In the genomic region with DNA sequence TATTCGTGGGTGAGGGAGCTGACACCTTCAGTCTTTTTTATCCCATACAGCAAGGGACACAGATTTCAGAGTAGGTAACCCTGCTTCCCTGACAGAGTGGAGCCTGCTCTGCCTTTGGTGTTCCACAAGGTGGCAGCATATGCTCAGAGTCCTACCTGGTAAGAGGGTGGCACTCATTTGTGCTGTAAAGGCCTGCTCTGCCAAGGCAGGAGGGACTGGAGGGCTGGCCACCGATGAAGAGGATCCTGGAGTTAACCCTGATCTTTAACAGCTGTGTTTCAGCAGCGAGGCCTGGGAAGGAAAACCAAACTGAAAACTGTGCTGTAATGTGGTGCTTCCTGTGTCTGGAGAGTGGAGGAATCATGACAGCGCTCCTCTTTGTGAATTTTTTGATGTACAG, we compare ENCODE assay signal across 8 mouse cellular contexts.
DNase-seq lines count a peak whose midpoint lies in the region; ATAC-seq and TF ChIP-seq lines count a peak whose summit lies in the region.

No protein-coding gene starts in this region.

- WGBS in forebrain, postnatal 0 days = 42% methylated on average over 4 of the region's 4 CpGs

- no peak overlapping the region for H3K9ac ChIP-seq in forebrain, postnatal 0 days

- peak; percentile 38 to 50 for DNase-seq in left cerebral cortex, adult 2 months (ENCODE audit: extremely low spot score in 1 of 2, low spot score in 2 of 2)
- DNase-seq in left cerebral cortex, adult 8-10 months (ENCODE audit: low spot score in 2 of 2) = no peak
- DNase-seq in adrenal gland, postnatal 36 days = peak; percentile 49 to 65
- peak; percentile 69 for DNase-seq in forebrain, postnatal 0 days
- peak; percentile 65 for DNase-seq in kidney, adult 9 months
- DNase-seq in lung, postnatal 10 days = peak; percentile 77
- peak; percentile 38 for DNase-seq in right cerebral cortex, postnatal 4 days

- no peak overlapping the region for H3K4me2 ChIP-seq in forebrain, postnatal 0 days (ENCODE audit: low read depth)

- intact Hi-C loops in left cerebral cortex, adult 2 months (cut with DNase I) = loop anchor here (1.0 kb wide), 1 partner anchor 113 kb away; no protein-coding TSS in a partner anchor

- ATAC-seq in forebrain, postnatal 0 days = peak; percentile 59
- ATAC-seq in inflammation-experienced regulatory T-cells, adult 6 months = no peak

- no peaks in the 10 kb centered on the region for H3K4me1 ChIP-seq in forebrain, postnatal 0 days (ENCODE audit: insufficient read depth)

- H3K36me3 ChIP-seq in forebrain, postnatal 0 days (ENCODE audit: insufficient read depth) = no peaks in the 10 kb centered on the region

- H3K27me3 ChIP-seq in forebrain, postnatal 0 days (ENCODE audit: insufficient read depth, low read length) = no peaks in the 10 kb centered on the region

- no peak overlapping the region for H3K4me3 ChIP-seq in left cerebral cortex, adult 2 months
- no peak overlapping the region for H3K4me3 ChIP-seq in forebrain, postnatal 0 days (ENCODE audit: low read depth, low read length)

- no peaks in the 10 kb centered on the region for H3K9me3 ChIP-seq in forebrain, postnatal 0 days (ENCODE audit: low read length)

- peak; percentile 82 for TF ChIP-seq CTCF in left cerebral cortex, adult 2 months (IDR thresholded peaks at IDR 0.05)
- peak; percentile 85 for TF ChIP-seq CTCF in forebrain, postnatal 0 days (IDR thresholded peaks at IDR 0.05; ENCODE audit: low read depth)

- H3K27ac ChIP-seq in left cerebral cortex, adult 2 months = no peak overlapping the region
- no peak overlapping the region for H3K27ac ChIP-seq in forebrain, postnatal 0 days (ENCODE audit: low read depth, low read length)

Comparison
In these comparisons a context has a peak if more than half of its experiments do, and no peak if none do; other contexts are left out.
1. DNase-seq: peak in left cerebral cortex, adult 2 months (2 of 2), adrenal gland, postnatal 36 days (2 of 2), forebrain, postnatal 0 days (single experiment), kidney, adult 9 months (single experiment), lung, postnatal 10 days (single experiment) and right cerebral cortex, postnatal 4 days (single experiment); none in left cerebral cortex, adult 8-10 months (0 of 2).